In genomic region chr8:110919341-110920031, GRCm38 (mm10) we compare ENCODE assay signal across 8 mouse cellular contexts. TPM values are rescaled to one million over a fixed set of nuclear protein-coding genes. Genes with fewer than 3 reads are reported as not detected.
DNase-seq lines count a peak whose midpoint lies in the region; ATAC-seq lines count a peak whose summit lies in the region.

Gene St3gal2, plus strand, starts transcription at chr8:110919922.

- DNase-seq in ES-CJ7 (ENCODE audit: low read depth, low spot score) = peak; percentile 99
- peak; percentile 89 for DNase-seq in cerebellum, adult 11 months
- peak; percentile 99 for DNase-seq in forebrain, embryonic 14.5 days (ENCODE audit: low spot score)
- peak; percentile 92 to 93 for DNase-seq in heart, postnatal 10 days
- peak; percentile 87 to 92 for DNase-seq in kidney, postnatal 4 days
- DNase-seq in telencephalon, adult 2 months (ENCODE audit: low read depth, low spot score) = peak; percentile 97

- H3K4me1 ChIP-seq in forebrain, embryonic 14.5 days (ENCODE audit: control insufficient read depth, insufficient read depth, low read length) = peaks cover 15% of the 10 kb centered on the region
- peaks cover 49% of the 10 kb centered on the region for H3K4me1 ChIP-seq in liver, embryonic 16.5 days (ENCODE audit: control insufficient read depth, low read depth, low read length)
- H3K4me1 ChIP-seq in neural tube, embryonic 13.5 days (replicated peaks) = peaks cover 40% of the 10 kb centered on the region

- H3K27me3 ChIP-seq in forebrain, embryonic 14.5 days (replicated peaks; ENCODE audit: control insufficient read depth, insufficient read depth, low read length) = no peaks in the 10 kb centered on the region
- H3K27me3 ChIP-seq in liver, embryonic 16.5 days (ENCODE audit: control insufficient read depth, insufficient read depth, low read depth, low read length) = no peaks in the 10 kb centered on the region
- H3K27me3 ChIP-seq in neural tube, embryonic 13.5 days = no peaks in the 10 kb centered on the region

- H3K4me2 ChIP-seq in forebrain, embryonic 14.5 days (ENCODE audit: low read length) = peak within 1 kb of the TSS; percentile 89
- peak within 1 kb of the TSS; percentile 75 for H3K4me2 ChIP-seq in liver, embryonic 16.5 days (ENCODE audit: low read depth, low read length)
- peak within 1 kb of the TSS; percentile 93 for H3K4me2 ChIP-seq in neural tube, embryonic 13.5 days

- peak within 1 kb of the TSS; percentile 68 for H3K27ac ChIP-seq in forebrain, embryonic 14.5 days (ENCODE audit: low read depth, low read length)
- H3K27ac ChIP-seq in liver, embryonic 16.5 days (ENCODE audit: low read length) = peak within 1 kb of the TSS; percentile 93
- peak within 1 kb of the TSS; percentile 87 for H3K27ac ChIP-seq in neural tube, embryonic 13.5 days (replicated peaks)

- H3K9ac ChIP-seq in forebrain, embryonic 14.5 days (ENCODE audit: low read length) = peak within 1 kb of the TSS; percentile 88
- peak within 1 kb of the TSS; percentile 92 for H3K9ac ChIP-seq in liver, embryonic 16.5 days (ENCODE audit: low read depth, low read length)
- peak within 1 kb of the TSS; percentile 92 for H3K9ac ChIP-seq in neural tube, embryonic 13.5 days

- no peaks in the 10 kb centered on the region for H3K9me3 ChIP-seq in forebrain, embryonic 14.5 days (replicated peaks; ENCODE audit: control insufficient read depth, low read length)
- no peaks in the 10 kb centered on the region for H3K9me3 ChIP-seq in liver, embryonic 16.5 days (replicated peaks; ENCODE audit: control insufficient read depth, low read length)
- no peaks in the 10 kb centered on the region for H3K9me3 ChIP-seq in neural tube, embryonic 13.5 days

- H3K36me3 ChIP-seq in forebrain, embryonic 14.5 days (ENCODE audit: control insufficient read depth, insufficient read depth, low read length) = 0 out of 2 replicates have a peak, but pooled peaks cover 2% of the 10 kb centered on the region
- peaks cover 1% of the 10 kb centered on the region for H3K36me3 ChIP-seq in liver, embryonic 16.5 days (ENCODE audit: control insufficient read depth, insufficient read depth)
- 0 out of 2 replicates have a peak, but pooled peaks cover 4% of the 10 kb centered on the region for H3K36me3 ChIP-seq in neural tube, embryonic 13.5 days

- WGBS in forebrain, embryonic 14.5 days = under 1% methylated on average over 18 of the region's 36 CpGs
- 2% methylated on average over 23 of the region's 36 CpGs for WGBS in liver, embryonic 16.5 days (ENCODE audit: insufficient replicate concordance)
- WGBS in neural tube, embryonic 13.5 days = 2% methylated on average over 27 of the region's 36 CpGs

- intact Hi-C loops in heart, postnatal 10 days (cut with DNase I) = loop anchor here (1.0 kb wide), 2 partner anchors 10 to 46 kb away; no protein-coding TSS in a partner anchor

- peak; percentile 99 for ATAC-seq in forebrain, embryonic 14.5 days
- ATAC-seq in liver, embryonic 16.5 days (ENCODE audit: low read depth) = peak; percentile 81
- ATAC-seq in neural tube, embryonic 13.5 days (ENCODE audit: low read depth) = peak; percentile 99

- peak within 1 kb of the TSS; percentile 77 for H3K4me3 ChIP-seq in forebrain, embryonic 14.5 days (ENCODE audit: low read depth, low read length)
- H3K4me3 ChIP-seq in liver, embryonic 16.5 days (ENCODE audit: low read depth, low read length) = peak within 1 kb of the TSS; percentile 88
- peak within 1 kb of the TSS; percentile 85 for H3K4me3 ChIP-seq in neural tube, embryonic 13.5 days

RNA-seq across cellular contexts. Expression of gene St3gal2, which starts in this region (rescaled TPM):
- polyA plus RNA-seq in forebrain, embryonic 14.5 days (2014; fragmentation: Nextera tagmentation; extraction: Ambion mirVana) = 12.5 and 16.1 TPM in 2 replicates
- total RNA-seq in heart, postnatal 10 days (2021) = 10 to 100 TPM; 34.4 to 45.3 TPM
- 21.0 and 23.7 TPM in 2 replicates for polyA plus RNA-seq in liver, embryonic 16.5 days (2015; fragmentation: Nextera tagmentation; extraction: Ambion mirVana)
- polyA plus RNA-seq in neural tube, embryonic 13.5 days (2015; fragmentation: Nextera tagmentation; extraction: Ambion mirVana) = 24.7 and 25.2 TPM in 2 replicates

Comparison
In these comparisons a context has a peak if more than half of its experiments do, and no peak if none do; other contexts are left out.
1. Peak in every context shown above with its lines: DNase-seq, ATAC-seq, H3K4me3 ChIP-seq and H3K27ac ChIP-seq.